Mouse (Mus musculus): ENCODE data around the gene Fibp. TPM values are rescaled to one million over a fixed set of nuclear protein-coding genes. Genes with fewer than 3 reads are reported as not detected.

Gene Fibp
- total RNA-seq, 2 experiments from 2014 or later = 95.7 to 97.4 TPM

DNA sequence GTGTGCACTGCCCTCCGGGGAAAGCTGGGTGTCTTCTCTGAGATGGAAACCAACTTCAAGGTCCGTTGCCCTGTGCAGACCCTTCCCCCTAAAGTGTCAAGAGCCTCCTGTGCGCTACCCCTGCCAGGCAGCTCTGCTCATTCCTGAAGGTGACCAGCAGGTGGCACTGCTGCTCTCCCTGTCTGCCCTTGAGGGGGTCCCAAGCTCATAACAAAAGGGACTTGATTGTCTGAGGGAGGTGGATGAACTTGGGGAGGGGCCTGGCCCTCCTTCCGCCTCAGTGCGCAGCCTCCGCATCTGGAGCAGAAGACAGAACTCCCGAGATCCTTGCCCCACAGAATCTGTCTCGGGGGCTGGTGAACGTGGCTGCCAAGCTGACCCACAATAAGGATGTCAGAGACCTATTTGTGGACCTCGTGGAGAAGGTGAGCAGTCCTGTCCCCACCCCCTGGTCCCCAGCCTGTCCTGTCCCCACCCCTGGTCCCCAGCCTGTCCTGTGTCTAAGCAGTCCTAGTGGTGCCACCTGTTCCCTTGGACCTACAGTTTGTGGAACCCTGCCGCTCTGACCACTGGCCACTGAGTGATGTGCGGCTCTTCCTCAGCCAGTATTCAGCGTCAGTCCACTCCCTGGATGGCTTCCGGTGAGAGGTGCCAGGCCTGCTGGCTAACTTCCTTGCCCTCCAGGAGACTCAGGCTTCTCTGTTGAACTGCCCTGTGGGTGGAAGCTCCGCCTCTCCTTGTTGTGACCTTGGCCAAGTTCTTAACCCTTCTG lies 3.6 kb downstream of the Fibp start:
- DNase-seq (ENCODE audit: low spot score in 2 of 2) = peak in 1 of 2 experiments; percentile 54

DNA sequence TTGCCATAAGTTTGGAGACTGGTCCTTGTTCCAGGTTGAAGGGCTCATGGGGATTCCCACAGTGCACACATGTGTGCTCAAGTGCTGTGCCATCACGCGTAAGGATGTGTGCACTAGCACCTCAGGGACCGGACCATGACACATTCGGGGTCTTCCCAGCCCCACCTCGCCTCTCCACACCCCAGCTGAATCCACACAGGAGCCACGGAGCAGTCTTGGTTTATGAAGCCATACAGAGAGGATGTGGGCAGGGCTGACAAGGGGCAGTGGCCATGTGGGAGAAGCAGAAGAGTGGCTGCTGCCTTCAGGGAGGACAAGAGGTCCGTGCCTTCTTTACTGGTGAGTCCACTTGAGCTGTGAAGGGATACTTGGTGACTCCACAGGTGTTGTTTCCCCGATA lies 4.6 kb downstream of the Fibp start:
- DNase-seq (ENCODE audit: low spot score in 2 of 2) = no peak

DNA sequence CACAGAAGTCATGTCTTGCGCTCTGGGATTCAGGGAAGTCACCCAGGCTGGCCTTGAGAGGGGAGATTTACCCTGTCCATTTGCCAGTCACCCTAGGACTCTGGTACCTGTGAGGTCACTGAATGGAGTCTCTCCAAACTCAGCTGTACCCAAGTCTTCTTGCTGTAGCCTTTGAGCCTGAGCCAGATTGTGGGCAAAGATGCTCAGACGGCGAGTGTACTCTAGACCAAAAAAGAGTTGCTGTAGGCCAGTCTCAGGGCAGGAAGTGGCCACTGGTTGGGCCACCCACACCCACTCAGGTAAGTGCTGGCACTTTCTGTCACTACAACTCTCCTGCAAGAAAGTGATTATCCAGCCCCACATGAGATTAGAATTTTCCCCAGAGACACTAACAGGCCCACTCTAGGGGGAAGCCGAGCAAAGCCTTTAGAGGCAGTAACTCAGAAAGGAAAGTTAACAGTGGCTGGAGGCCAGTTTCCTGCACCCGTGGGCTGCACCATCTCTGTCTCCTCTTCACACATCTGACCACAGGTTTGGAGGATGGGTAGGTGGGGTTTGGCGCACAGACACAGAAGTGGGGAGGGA lies 6.6 kb downstream of the Fibp start:
- DNase-seq (ENCODE audit: low spot score in 2 of 2) = no peak

- no peak for DNase-seq (ENCODE audit: low spot score in 2 of 2)
Observed at GRCm38 (mm10) chr19:5468374-5468773, 8.0 kb downstream of the Fibp start, which contains the start of gene Ctsw. TSS of gene Ctsw (minus strand) at chr19:5468507.

DNA sequence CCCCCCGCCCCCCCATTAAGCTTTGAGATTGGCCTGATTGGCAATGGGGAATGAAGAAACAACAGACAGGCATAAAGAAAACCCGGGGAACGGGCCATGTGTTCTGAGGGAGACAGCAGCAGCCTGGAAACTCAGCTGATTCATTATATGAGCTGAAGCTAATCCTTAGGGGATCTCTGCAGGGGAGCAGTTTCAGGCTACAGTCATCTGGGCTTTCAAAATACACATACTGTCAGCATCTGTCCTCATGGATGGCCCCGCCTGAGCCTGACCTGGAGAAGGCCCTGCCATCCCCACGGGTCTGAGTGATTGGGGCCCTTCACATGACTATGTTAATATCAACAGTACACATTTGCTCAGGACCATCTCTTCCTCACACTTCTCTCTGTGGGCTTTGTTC lies 11.4 kb downstream of the Fibp start:
- no peak for DNase-seq (ENCODE audit: low spot score in 2 of 2)

GRCm38 (mm10) chr19:5472857-5473256 lies 12.4 kb downstream of the Fibp start:
- no peak for DNase-seq (ENCODE audit: low spot score in 2 of 2)

- DNase-seq (ENCODE audit: low spot score in 2 of 2) = no peak
Observed at GRCm38 (mm10) chr19:5473720-5474119, 13.3 kb downstream of the Fibp start, which contains the start of gene Efemp2. TSS of gene Efemp2 (plus strand) at chr19:5473954.

DNA sequence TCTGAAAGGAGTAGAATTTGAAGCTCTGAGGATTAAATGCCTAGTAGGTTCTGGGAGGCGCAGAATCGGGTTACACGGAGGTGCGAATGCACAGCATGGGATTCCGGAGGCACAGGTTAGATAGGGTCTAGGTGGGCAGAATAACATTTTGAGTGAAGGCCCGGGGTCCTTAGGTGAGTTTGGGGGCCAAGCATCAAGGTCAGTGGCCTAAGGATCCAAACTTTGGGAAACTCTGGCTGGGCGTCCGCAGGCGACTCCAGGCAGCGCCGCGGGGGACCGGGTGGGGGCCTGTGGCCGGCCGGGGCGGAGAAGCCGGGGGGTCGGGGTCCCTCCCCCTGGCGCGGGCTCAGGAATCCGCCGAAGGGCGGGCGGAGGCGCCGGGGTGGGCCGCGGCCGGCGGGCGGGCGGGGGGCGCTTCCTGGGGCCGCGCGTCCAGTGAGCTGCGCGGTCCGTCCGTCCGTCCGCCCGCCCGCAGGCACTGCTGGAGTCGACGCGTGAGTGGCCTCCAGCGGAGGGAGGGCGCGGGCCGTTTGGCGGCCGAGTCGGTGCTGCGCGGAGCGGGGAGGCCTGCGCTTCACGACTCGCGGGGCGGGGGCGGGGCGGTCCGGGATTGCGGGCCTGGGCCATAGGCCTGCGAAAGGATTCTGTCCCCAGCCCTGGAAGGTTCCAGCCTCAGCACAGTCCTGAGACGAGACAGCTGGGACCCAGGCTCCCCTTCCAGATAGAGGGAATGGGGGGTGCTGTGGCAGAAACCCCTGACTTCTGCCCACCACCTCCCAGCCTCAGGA lies 14.1 kb downstream of the Fibp start:
- DNase-seq (ENCODE audit: low spot score in 2 of 2) = no peak

- no peak for DNase-seq (ENCODE audit: low spot score in 2 of 2)
Observed at GRCm38 (mm10) chr19:5475069-5475714, 14.8 kb downstream of the Fibp start.

- DNase-seq (ENCODE audit: low spot score in 2 of 2) = no peak
Observed at GRCm38 (mm10) chr19:5477004-5477667, 16.7 kb downstream of the Fibp start.

DNA sequence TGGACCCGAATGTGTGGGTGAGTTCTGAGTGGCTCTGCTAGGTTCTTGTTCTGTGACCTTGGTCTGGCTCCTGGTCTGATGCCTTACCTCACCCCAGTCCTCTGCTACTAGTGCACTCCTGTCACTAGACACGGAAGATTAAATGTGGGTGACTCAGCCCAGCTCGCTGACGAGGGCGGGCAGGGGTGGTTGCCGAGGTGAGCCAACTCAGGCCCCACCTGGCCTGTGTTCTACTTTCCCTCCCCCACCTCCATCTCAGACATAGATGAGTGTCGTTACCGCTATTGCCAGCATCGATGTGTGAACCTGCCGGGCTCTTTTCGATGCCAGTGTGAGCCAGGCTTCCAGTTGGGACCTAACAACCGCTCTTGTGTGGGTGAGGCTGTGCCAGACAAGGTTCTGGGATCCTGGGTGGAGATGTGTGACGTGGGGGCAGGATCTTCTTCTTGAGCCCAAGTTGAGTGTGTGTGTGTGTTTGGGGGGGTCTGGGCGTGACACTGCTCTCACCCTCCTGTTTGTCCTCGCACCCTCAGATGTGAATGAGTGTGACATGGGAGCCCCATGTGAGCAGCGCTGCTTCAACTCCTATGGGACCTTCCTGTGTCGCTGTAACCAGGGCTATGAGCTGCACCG lies 17.4 kb downstream of the Fibp start:
- DNase-seq (ENCODE audit: low spot score in 2 of 2) = no peak

DNA sequence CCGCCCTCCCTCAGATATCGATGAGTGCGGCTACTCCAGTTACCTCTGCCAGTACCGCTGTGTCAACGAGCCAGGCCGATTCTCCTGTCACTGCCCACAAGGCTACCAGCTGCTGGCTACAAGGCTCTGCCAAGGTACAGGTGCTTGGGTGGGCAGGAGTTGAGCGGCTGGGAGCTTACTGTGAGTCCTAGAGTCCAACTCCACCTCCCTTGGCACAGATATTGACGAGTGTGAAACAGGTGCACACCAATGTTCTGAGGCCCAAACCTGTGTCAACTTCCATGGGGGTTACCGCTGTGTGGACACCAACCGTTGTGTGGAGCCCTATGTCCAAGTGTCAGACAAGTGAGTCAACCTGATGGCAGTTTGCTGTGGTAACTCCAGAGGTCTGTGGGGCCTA lies 19.6 kb downstream of the Fibp start:
- no peak for DNase-seq (ENCODE audit: low spot score in 2 of 2)

- no peak for DNase-seq (ENCODE audit: low spot score in 2 of 2)
Observed at GRCm38 (mm10) chr19:5481398-5481797, 21.0 kb downstream of the Fibp start.

- DNase-seq (ENCODE audit: low spot score in 2 of 2) = no peak
Observed at GRCm38 (mm10) chr19:5483386-5484359, 23.3 kb downstream of the Fibp start.

DNA sequence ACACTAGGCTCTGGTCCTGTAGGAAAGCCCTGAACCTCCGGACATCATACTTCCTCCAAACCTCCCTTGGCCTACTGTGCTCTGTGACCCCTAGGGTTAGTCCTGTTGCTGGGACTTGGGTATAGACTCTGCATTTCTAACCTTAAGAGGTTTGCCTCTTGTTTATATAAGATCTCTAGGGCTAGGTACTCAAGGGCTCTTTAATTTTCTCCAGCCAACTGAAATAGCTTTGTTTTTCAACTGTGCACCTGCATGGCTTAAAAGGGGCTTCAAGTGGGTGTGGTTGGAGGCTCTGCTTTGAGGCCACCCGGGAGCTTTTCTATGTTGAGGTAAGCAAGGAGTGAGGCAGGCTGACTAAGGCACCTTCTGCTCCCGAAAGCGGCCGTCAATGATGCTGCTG lies 24.1 kb downstream of the Fibp start:
- DNase-seq (ENCODE audit: low spot score in 2 of 2) = no peak

- DNase-seq (ENCODE audit: low spot score in 2 of 2) = no peak
Observed at GRCm38 (mm10) chr19:5485371-5485770, 25.0 kb downstream of the Fibp start.

DNA sequence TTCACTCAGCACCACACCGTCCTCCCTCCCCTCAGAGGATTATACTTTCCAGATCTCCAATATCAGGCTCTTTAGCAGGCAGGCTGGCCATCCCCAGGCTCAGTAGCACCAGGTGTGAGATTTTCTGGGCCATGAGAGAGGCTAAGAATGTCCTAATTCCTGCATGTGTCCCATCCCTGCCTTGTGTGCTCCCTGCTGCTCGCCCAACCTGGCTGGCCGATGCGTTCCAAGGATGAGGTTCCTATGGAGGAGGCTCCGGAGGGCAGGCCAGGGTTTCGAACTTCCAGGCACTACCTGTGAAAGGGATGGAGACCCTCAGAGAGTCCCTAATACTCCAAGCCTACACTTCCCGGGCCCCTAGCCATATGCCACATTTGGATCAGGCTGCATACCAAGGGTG lies 25.4 kb downstream of the Fibp start:
- DNase-seq (ENCODE audit: low spot score in 2 of 2) = no peak

- DNase-seq (ENCODE audit: low spot score in 2 of 2) = no peak
Observed at GRCm38 (mm10) chr19:5486286-5486685, 25.9 kb downstream of the Fibp start.

DNA sequence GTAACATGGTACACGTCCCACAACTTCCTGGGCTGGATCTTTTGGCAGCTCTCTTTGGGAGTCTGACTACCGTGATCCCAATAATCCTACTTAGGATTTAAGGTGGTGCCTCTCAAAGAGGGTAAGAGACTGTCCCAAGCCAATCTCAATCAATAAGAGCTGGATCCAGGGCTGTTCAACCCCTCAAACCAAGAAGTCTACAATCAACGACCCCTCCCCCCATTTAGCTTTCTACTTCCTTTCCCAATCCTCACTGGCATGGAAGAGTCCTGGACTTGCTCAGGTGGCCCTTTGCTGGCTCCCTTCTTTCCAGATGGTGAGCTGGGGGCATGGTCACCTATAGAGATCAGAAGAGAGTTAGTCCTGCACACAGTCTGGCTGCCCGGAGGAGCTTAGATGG lies 26.4 kb downstream of the Fibp start:
- no peak for DNase-seq (ENCODE audit: low spot score in 2 of 2)
